Mouse (Mus musculus) cerebellum, adult 2 months (tissue): ENCODE data around the gene Dcaf11.

Source experiments
- CTCF ChIP-seq: fragments of 200-500 bp; IDR thresholded peaks from 2 replicates; pipeline ENCODE4 v1.5.1; 2011; ENCODE audit warnings: low read depth, mild to moderate bottlenecking, control low read depth, low read length, moderate library complexity, borderline replicate concordance; ENCODE audit not compliant: insufficient read depth
- POLR2A ChIP-seq: fragments of 200-500 bp; IDR thresholded peaks from 2 replicates; pipeline ENCODE4 v1.6.1; 2011; ENCODE audit warnings: low read length, control low read depth, borderline replicate concordance; ENCODE audit not compliant: insufficient read depth

- TF ChIP-seq CTCF (peak; percentile 24; the same call in 1 of the 2 replicates), POLR2A (no peak)
Observed at GRCm38 (mm10) chr14:55520451-55521361, 39.1 kb upstream of the Dcaf11 start.
